Mouse (Mus musculus): ENCODE measurements around the gene Mgmt.

GRCm38 (mm10) chr7:137071346-137071745 is 176.9 kb downstream of the Mgmt start:
- TF ChIP-seq CTCF (IDR thresholded peaks at IDR 0.05; ENCODE audit: control insufficient read depth, insufficient read depth, insufficient replicate concordance, low read depth, low read length) (no peak), POLR2A (IDR thresholded peaks at IDR 0.05; ENCODE audit: control insufficient read depth, low read depth, low read length) (no peak)

All from testis, adult 2 months (tissue).